Mouse (Mus musculus) limb, embryonic 14.5 days (tissue): ENCODE data around the gene Gca. TPM values are rescaled to one million over a fixed set of nuclear protein-coding genes. Genes with fewer than 3 reads are reported as not detected.

ENCODE experiments used
- ATAC-seq: fragments of 200-750 bp; cut with Nextera tagmentation; 2 replicates; pipeline ENCODE4 v1.8.0; 2017; ENCODE audit warnings: low read depth, moderate number of reproducible peaks, moderate TSS enrichment; ENCODE audit not compliant: low FRiP score
- DNase-seq: peaks from one replicate; pipeline ENCODE4 v3.0.0-alpha.2; 2015; ENCODE audit warnings: low spot score
- H3K27ac ChIP-seq: fragments of 300-500 bp; sonication (generic); replicated peaks from 2 replicates; pipeline ENCODE4 v1.5.1; 2014; ENCODE audit warnings: low read depth, mild to moderate bottlenecking, low read length, moderate library complexity, mixed read lengths
- H3K27me3 ChIP-seq: fragments of 300-500 bp; sonication (generic); 2 replicates; pipeline ENCODE4 v1.6.1; 2014; ENCODE audit warnings: low read length, mixed read lengths; ENCODE audit not compliant: control insufficient read depth, insufficient read depth
- H3K36me3 ChIP-seq: fragments of 300-500 bp; sonication (generic); 2 replicates; pipeline ENCODE4 v1.6.1; 2014; ENCODE audit warnings: mild to moderate bottlenecking, low read length, moderate library complexity, mixed read lengths; ENCODE audit not compliant: control insufficient read depth, insufficient read depth
- H3K4me1 ChIP-seq: fragments of 300-500 bp; sonication (generic); 2 replicates; pipeline ENCODE4 v1.6.1; 2014; ENCODE audit warnings: antibody characterized with exemption, low read length, mixed read lengths; ENCODE audit not compliant: control insufficient read depth, insufficient read depth
- H3K4me2 ChIP-seq: fragments of 300-500 bp; sonication (generic); replicated peaks from 2 replicates; pipeline ENCODE4 v1.6.1; 2014; ENCODE audit warnings: low read depth, mild to moderate bottlenecking, low read length, moderate library complexity; ENCODE audit not compliant: severe bottlenecking
- H3K4me3 ChIP-seq: fragments of 300-500 bp; sonication (generic); replicated peaks from 2 replicates; pipeline ENCODE4 v1.5.1; 2014; ENCODE audit warnings: low read length
- H3K9ac ChIP-seq: fragments of 300-500 bp; sonication (generic); 2 replicates; pipeline ENCODE4 v1.6.1; 2014; ENCODE audit warnings: mild to moderate bottlenecking, low read depth, low read length, moderate library complexity; ENCODE audit not compliant: severe bottlenecking
- H3K9me3 ChIP-seq: fragments of 300-500 bp; sonication (generic); 2 replicates; pipeline ENCODE4 v1.6.1; 2016; ENCODE audit warnings: low read length; ENCODE audit not compliant: control insufficient read depth
- POLR2A ChIP-seq: fragments of 200-500 bp; IDR thresholded peaks from 2 replicates; pipeline ENCODE4 v1.8.0; 2012; ENCODE audit warnings: inconsistent platforms, mild to moderate bottlenecking, moderate library complexity, borderline replicate concordance; ENCODE audit not compliant: insufficient read depth, insufficient read length; ENCODE audit errors: extremely low read depth
- WGBS: fragments of 180-500 bp; shearing (Covaris S2); extraction: QIAGEN DNeasy Blood & Tissue Kit; methylation state at CpG from one replicate; pipeline ENCODE4 v1.1.7; 2014; 5-methylcytosine and 5-hydroxymethylcytosine counted together
- polyA plus RNA-seq, 2 experiments: library from polyadenylated mRNA; depleted of rRNA in 1 of 2; stranded (reverse) in 1 of 2; unstranded in 1 of 2; fragments of >200 nt; fragmentation: Nextera tagmentation in 1 of 2; extraction: Ambion mirVana in 1 of 2; gene quantifications; 2 replicates each; pipeline versions ENCODE4 v1.2.1 to v1.2.3; 2012 to 2014

Gca gene
- polyA plus RNA-seq, 2 experiments, result 2.6 to 3.2 TPM

GRCm38 (mm10) chr2:62717270-62717669, 53.2 kb downstream of the Gca start:
- Histone ChIP-seq H3K27ac (no peak overlapping the region), H3K27me3 (no peaks in the 10 kb centered on the region), H3K9me3 (no peaks in the 10 kb centered on the region), H3K4me3 (no peak overlapping the region), H3K9ac (no peak overlapping the region), H3K4me2 (no peak overlapping the region), H3K36me3 (no peaks in the 10 kb centered on the region), H3K4me1 (no peaks in the 10 kb centered on the region)
- 78% methylated on average over 6 of the region's 6 CpGs for WGBS
- TF ChIP-seq POLR2A, result no peak
- ATAC-seq, result no peak
- no peak for DNase-seq

- H3K27ac ChIP-seq, result no peak overlapping the region
- H3K4me2 ChIP-seq, result no peak overlapping the region
- no peak for TF ChIP-seq POLR2A
- no peak for DNase-seq
- 56% methylated on average over 1 of the region's 1 CpGs for WGBS
- no peaks in the 10 kb centered on the region for H3K4me1 ChIP-seq
- no peaks in the 10 kb centered on the region for H3K36me3 ChIP-seq
- H3K9me3 ChIP-seq, result no peaks in the 10 kb centered on the region
- H3K4me3 ChIP-seq, result no peak overlapping the region
- H3K9ac ChIP-seq, result no peak overlapping the region
- H3K27me3 ChIP-seq, result no peaks in the 10 kb centered on the region
- ATAC-seq, result no peak
Measured at GRCm38 (mm10) chr2:62718411-62718810, 54.3 kb downstream of the Gca start.

- ATAC-seq (no peak), DNase-seq (no peak)
- no peak for TF ChIP-seq POLR2A
- H3K9me3 ChIP-seq, result no peaks in the 10 kb centered on the region
- no peak overlapping the region for H3K4me3 ChIP-seq
- H3K4me2 ChIP-seq, result no peak overlapping the region
- H3K4me1 ChIP-seq, result no peaks in the 10 kb centered on the region
- H3K9ac ChIP-seq, result no peak overlapping the region
- 40% methylated on average over 1 of the region's 1 CpGs for WGBS
- no peaks in the 10 kb centered on the region for H3K36me3 ChIP-seq
- H3K27ac ChIP-seq, result no peak overlapping the region
- no peaks in the 10 kb centered on the region for H3K27me3 ChIP-seq
Measured at GRCm38 (mm10) chr2:62725946-62726345, 61.9 kb downstream of the Gca start.

GRCm38 (mm10) chr2:62727732-62728131, 63.6 kb downstream of the Gca start:
- Histone ChIP-seq H3K4me3 (no peak overlapping the region), H3K9me3 (no peaks in the 10 kb centered on the region), H3K27ac (no peak overlapping the region), H3K27me3 (no peaks in the 10 kb centered on the region), H3K4me1 (no peaks in the 10 kb centered on the region), H3K9ac (no peak overlapping the region), H3K4me2 (no peak overlapping the region), H3K36me3 (no peaks in the 10 kb centered on the region)
- no peak for TF ChIP-seq POLR2A
- ATAC-seq (no peak), DNase-seq (no peak)
- WGBS, result 94% methylated on average over 2 of the region's 2 CpGs

DNA sequence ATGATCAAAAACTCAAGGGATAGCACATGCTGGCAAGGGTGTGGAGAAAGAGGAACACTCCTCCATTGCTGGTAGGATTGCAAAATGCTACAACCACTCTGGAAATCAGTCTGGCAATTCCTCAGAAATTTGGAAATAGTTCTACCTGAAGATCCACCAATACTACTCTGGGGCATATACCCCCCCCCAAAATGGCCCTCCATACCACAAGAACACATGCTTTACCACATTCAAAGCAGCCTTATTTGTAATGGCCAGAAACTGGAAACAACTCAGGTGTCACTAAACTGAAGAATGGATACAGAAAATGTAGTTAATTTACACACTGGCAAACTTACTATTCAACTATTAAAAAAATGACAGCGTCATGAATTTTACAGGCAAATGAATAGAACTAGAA, 66.6 kb downstream of the Gca start:
- TF ChIP-seq POLR2A, result no peak
- H3K9ac ChIP-seq, result no peak overlapping the region
- no peak for DNase-seq
- no peak overlapping the region for H3K4me3 ChIP-seq
- H3K4me2 ChIP-seq, result no peak overlapping the region
- H3K9me3 ChIP-seq, result no peaks in the 10 kb centered on the region
- H3K36me3 ChIP-seq, result no peaks in the 10 kb centered on the region
- WGBS, result 79% methylated on average over 1 of the region's 1 CpGs
- ATAC-seq, result no peak
- no peaks in the 10 kb centered on the region for H3K27me3 ChIP-seq
- no peaks in the 10 kb centered on the region for H3K4me1 ChIP-seq
- no peak overlapping the region for H3K27ac ChIP-seq

DNA sequence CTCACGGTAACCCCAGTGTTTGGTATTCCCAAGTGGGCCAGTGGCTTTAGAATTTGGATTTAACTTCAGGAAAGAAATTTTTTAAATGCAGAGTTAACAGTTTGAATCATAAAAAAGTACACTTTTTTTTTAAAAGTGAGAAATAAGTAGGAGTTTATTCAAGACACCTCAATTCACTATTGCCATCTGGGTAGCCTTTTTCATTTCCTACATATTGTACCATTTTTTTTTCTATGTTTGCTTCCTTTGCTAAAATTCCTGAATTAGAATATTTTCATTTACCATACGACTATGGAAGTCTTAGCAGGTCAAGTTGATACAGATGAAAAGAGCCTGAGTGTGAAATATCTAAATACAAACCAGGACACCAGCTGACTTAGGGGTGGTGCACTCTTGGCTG, 79.0 kb downstream of the Gca start:
- WGBS, result 72% methylated on average over 2 of the region's 2 CpGs
- Histone ChIP-seq H3K9me3 (no peaks in the 10 kb centered on the region), H3K4me3 (no peak overlapping the region), H3K4me1 (no peaks in the 10 kb centered on the region), H3K9ac (no peak overlapping the region), H3K4me2 (no peak overlapping the region), H3K36me3 (no peaks in the 10 kb centered on the region), H3K27ac (no peak overlapping the region), H3K27me3 (no peaks in the 10 kb centered on the region)
- no peak for DNase-seq
- no peak for ATAC-seq
- no peak for TF ChIP-seq POLR2A

Other genes with a start within 250 kb of the Gca start
- gene Gcg, start 180.6 kb upstream of the Gca start, polyA plus RNA-seq (2012; rRNA removed), result 0.15 TPM in 1 of 2 replicates, not detected in the other
- not detected in 2 replicates for gene Gcg, start 180.6 kb upstream of the Gca start, polyA plus RNA-seq (2014; fragmentation: Nextera tagmentation; extraction: Ambion mirVana)
- 26.8 and 31.9 TPM in 2 replicates for gene Fap, start 90.2 kb upstream of the Gca start, polyA plus RNA-seq (2012; rRNA removed)
- 28.0 and 29.9 TPM in 2 replicates for gene Fap, start 90.2 kb upstream of the Gca start, polyA plus RNA-seq (2014; fragmentation: Nextera tagmentation; extraction: Ambion mirVana)
- 0.67 and 0.75 TPM in 2 replicates for gene Ifih1, start 18.0 kb upstream of the Gca start, polyA plus RNA-seq (2012; rRNA removed)
- gene Ifih1, start 18.0 kb upstream of the Gca start, polyA plus RNA-seq (2014; fragmentation: Nextera tagmentation; extraction: Ambion mirVana), result 1.8 and 2.7 TPM in 2 replicates